Mouse (Mus musculus) megakaryocyte, embryonic 14.5 days (primary cell): ENCODE results near the gene Olig3.

Source experiments
- FLI1 ChIP-seq: IDR thresholded peaks from 2 replicates; pipeline ENCODE4 v1.6.1; 2012; ENCODE audit warnings: low read length, inconsistent platforms, mixed read lengths
- GATA1 ChIP-seq: IDR thresholded peaks from 3 replicates; pipeline ENCODE4 v1.6.1; 2012; ENCODE audit warnings: mixed read lengths, low read length, inconsistent platforms, borderline replicate concordance

GRCm38 (mm10) chr10:19360446-19361300 lies 4.3 kb downstream of the Olig3 start:
- no peak for TF ChIP-seq GATA1
- TF ChIP-seq FLI1: no peak
